Mouse (Mus musculus) right cerebral cortex, postnatal 10 days (tissue): ENCODE results near the gene Krtap9-3.

Source experiments
- DNase-seq, 2 experiments: peaks; one replicate each; pipeline ENCODE4 v3.0.0; 2021; ENCODE audit warnings: low spot score in 2 of 2

Gene Krtap9-3

GRCm38 (mm10) chr11:99566530-99566929, 31.4 kb downstream of the Krtap9-3 start, which contains the start of gene Krtap3-1:
Krtap3-1 (minus strand) TSS chr11:99566630.
- DNase-seq = no peak

GRCm38 (mm10) chr11:99562580-99562979, 35.3 kb downstream of the Krtap9-3 start:
- DNase-seq = no peak

GRCm38 (mm10) chr11:99559366-99559765, 38.5 kb downstream of the Krtap9-3 start, which contains the start of gene Gm11939:
Gm11939 (minus strand) TSS chr11:99559466.
- no peak for DNase-seq

DNA sequence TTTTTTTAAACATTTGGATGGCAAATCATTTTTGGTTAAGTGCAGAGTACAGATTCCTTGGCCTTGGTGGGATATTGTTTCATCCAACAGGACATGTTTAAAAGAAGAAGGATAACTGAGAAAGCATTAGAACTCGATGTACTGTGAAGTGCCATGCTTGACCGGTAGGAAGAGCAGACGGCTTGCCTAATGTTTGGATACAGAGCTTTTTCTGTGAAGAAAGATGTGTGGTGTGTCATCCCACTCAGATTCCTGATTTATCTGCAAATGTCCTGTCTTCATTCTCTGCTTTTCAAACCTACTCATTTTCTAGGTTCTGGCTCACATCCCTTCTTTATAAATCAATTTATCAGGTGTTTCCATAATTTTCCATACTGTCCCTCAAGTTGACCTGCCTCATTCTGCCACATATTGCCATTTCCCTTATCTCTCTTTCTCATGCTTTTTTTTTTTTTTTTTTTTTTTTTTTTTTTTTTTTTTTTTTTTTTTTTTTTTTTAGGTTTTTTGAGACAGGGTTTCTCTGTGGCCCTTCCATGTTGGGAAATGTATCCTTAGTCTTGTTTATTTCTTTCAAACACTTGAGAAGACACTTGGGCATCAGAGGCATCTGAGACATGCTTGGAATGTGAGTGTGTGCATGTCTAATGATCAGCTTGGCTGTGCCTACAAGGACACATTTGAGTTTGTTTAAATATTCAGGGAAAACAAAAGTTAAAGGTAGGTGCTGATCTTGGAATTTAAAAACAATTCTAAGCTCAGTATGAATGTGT, 39.7 kb downstream of the Krtap9-3 start:
- DNase-seq = no peak

DNA sequence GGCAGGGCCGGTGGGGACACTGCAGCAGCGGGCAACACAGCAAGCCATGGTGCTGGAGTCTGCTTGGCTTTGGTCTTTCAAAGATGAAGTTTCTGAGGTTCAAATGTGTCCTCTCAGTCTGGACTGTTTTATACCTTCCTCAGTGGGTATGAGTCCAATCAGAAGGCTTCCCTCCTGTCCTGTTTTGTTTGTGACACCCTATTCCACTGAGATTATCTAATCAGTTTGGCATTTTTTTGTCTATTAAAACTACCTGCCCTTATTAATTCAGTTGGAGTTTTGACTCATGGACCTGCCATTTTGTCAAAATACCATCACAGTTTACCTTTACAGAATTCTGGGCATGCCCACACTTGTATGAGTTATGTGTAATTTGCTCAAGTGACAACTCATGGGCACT, 41.2 kb downstream of the Krtap9-3 start, which contains the start of gene Krtap3-2:
Gene Krtap3-2, minus strand, starts transcription at position 101 of the 400 bp plus-strand sequence.
- no peak for DNase-seq

DNA sequence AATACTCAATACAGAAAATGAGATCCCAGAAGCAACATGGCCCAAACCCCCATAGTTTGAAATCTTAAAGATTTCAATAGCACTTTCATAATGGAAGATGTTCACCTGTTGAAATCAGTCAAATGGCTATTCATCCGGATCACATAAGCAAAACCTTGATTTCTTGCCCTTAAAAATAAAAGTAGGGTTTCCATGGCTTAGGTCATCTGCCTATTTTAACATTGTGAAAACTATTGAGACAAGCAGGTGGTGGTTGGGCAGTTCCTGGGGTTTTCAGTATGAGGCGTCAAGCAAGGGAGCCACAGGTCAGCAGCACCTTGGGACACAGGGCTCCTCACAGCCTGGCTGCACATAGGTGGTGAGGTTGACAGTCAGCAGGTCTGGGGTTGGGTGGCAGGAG, 41.7 kb downstream of the Krtap9-3 start:
- DNase-seq = no peak

DNA sequence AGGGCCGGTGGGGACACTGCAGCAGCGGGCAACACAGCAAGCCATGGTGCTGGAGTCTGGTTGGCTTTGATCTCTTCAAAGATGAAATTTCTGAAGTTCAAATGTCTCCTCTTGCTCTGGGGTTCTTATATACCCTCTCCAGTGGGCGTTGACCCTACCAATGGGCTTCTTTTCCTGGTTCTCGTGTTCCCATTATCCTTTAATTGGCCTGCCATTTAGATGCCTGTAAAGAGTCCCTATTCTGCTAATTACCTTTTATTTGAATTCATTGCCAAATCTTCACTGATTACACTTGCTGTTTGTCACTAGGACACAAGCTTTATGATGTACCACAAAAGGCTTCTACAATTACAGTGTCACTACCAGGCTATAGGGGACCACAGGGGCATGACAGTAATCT, 47.1 kb downstream of the Krtap9-3 start, which contains the start of gene Krtap3-3:
Gene Krtap3-3, minus strand, starts transcription at position 101 of the 400 bp plus-strand sequence.
- DNase-seq = no peak

- no peak for DNase-seq
Observed at GRCm38 (mm10) chr11:99547892-99548291, 50.0 kb downstream of the Krtap9-3 start.
